Mouse (Mus musculus) cerebellum, adult 8-10 months (tissue): ENCODE results near the gene Enox1.
"Not testable (repeated sequence)": the region's sequence is repeated elsewhere in the genome, so short reads cannot be mapped to it uniquely, and the experiment has no call there.

Experiments used
- DNase-seq: peaks from one replicate; pipeline ENCODE4 v3.0.0; 2022

The Enox1 gene

GRCm38 (mm10) chr14:77156222-77156910 lies at the start of gene Enox1:
Gene Enox1, plus strand, starts transcription at chr14:77156763.
- peak; percentile 78 for DNase-seq

GRCm38 (mm10) chr14:77110622-77111021 lies 45.9 kb upstream of the Enox1 start:
- DNase-seq, result not testable (repeated sequence)

DNA sequence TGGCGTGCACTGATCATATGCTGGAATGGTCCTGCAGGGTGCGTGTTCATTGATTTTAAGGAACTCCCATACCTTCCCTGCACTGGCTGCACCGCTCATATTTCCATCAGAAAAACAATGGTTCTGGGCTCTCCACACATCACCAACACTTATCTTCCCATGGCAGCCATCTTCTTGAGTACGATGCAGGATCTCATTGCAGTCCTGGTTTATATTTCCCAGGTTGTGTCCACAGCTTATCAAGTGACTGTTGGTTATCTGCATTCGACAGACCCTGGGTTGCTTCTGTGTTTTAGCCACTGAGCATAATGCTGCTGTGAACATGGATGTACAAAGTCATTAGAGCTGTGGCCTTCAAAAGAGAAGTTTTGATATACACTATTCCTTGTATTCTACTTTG lies 26.0 kb upstream of the Enox1 start:
- no peak for DNase-seq

GRCm38 (mm10) chr14:77136936-77137335 lies 19.6 kb upstream of the Enox1 start:
- DNase-seq, result no peak

DNA sequence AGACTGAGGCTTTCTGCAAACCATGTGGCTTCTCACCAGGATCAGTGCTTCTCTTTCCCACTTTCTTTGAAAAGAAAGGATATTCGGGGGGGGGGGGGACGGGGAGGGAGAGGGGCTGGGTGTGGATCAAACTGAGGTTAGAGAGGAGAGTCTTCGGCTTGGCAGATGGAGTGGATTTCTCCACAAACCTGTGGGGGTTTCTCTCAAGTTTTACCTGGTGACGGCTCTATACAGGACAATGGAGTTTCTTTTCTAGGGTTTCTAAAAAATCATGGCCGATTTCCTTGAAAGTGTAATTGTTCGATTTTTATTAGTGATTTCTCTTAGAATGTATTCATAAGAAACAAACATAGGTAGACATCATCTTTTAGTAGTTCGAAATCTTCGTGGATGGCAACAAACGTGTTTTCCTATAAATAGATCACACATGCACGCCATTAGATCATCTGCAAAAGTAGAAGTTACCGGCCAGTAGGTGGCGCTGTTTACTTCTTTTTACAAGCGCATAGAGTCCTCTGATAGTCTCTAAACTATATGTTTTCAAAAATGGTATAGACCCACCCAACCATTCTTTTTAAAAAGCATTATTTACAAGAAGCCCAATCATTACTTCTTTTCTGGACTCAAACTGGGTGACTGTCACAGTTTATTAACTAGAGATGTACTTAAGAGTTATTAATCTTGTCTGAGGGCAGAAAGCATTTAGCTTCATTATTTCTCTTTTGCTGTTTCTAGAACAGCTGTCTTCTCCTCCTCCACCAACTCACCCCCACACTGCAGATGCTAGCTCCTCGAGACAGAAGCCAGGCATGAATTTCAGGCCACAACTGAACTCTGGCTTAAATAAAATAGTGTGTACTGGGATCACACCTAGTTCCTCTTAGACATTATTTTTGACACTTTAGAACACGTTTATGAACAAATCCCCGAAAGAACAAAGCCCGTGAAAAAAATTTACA lies 15.0 kb upstream of the Enox1 start:
- DNase-seq, result peak; percentile 76

DNA sequence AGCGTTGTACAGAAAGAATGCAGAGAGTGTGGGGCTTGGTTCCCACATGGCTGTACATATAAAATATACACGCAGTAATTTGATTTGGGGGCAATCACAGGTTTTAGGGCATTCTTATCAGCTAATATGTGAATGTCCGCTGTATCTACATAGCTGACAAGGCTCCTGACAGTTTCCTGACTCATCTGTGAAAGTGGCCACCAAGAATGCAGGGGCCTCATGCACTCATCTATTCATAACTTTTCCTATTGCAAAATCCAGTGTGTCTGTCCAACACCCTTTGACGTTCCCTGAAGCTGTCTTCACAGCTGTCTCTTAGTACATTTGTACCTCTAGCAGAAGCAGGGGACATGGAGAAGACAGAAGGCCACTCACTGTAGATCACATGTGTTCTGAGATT lies 11.5 kb upstream of the Enox1 start:
- no peak for DNase-seq

DNA sequence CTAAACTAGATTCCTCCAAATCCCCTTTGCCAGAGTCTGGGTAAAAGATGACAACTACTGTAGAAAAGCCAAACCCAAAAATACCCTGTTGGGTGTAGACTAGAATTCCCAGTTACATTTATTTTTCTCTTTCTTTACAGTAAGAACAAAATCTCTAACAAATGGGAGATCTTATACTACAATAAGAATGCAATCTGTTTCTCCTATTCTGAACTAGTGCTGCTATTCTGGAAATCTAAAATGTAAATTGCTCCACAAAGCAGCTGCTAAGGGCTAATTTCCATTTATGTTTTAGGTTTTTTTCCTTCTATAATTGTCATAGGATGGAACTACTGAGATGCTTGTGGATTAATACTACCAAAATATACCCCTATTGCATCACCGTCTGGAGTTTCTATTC lies 8.9 kb upstream of the Enox1 start:
- DNase-seq, result no peak

DNA sequence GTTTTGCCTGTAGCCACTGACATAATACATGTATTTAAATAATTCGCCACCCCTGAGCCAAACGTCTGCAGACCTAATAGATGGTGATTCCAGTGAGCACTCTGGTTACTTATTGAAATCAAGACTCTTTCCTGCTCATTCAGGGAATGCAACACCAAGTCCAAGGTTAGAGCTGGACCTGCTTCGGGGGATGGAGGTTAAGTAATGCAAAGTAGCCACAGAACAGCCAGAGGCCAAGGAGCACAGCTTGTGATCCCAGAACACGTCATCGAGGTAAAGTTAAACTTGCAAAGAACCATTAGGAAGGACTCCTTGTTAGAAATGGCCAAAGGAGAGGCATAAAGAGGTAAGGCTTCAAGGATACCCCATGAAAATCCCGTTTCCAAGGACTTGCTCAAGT lies 6.0 kb upstream of the Enox1 start:
- DNase-seq, result no peak

DNA sequence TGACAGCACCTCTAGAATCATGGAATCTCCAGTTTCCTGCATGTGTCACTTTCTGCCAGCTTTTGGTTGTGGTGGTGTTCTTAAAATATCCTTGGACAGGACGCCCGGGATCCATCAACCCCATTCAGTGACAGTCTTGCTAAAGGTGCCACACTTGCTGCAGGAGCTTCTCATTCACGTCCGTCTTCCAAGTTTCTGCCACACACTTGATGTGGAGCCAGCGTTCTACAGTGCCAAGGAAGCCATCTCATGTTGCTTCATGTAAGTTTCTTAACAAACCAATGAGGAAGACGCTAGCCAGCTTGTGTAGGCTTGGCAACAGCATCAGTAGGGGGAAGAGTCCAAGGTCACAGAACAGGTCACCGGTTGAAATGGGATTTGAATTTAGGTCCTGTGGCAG lies 5.1 kb upstream of the Enox1 start:
- DNase-seq, result no peak

DNA sequence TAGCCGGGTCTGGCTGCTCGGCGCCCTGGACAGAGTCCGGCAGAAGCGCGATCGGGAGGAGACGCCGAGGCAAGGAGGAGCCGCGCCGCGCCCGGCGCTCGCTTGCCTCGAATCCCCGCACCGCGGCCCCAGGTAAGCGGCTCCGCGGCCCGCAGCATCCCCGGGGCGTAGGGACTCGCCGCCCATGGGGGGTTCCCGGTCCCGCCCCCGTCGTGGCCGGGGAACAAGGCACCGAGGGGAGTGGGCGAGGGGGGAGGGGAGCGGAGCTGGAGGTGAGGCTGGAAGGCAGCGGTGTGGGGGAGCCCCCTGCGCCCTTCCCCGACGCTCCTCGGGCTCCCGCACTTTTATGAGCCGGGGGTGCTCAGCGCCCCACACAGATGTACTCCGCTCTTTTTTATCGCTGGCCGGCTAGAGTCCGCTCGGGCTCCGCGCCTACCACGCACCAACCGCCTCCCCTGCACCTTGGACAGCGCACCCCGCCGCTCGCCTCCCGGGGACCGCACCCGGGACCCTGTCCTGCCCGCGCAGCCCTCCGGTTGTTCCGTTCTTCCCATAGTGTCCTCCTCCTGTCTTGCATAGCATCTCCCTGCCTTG lies 445 bp downstream of the Enox1 start:
- DNase-seq, result no peak

GRCm38 (mm10) chr14:77157505-77157911 lies 945 bp downstream of the Enox1 start:
- peak; percentile 86 for DNase-seq

- no peak for DNase-seq
Observed at GRCm38 (mm10) chr14:77159397-77159796, 2.8 kb downstream of the Enox1 start.

- DNase-seq, result no peak
Observed at GRCm38 (mm10) chr14:77162496-77162895, 5.9 kb downstream of the Enox1 start.

DNA sequence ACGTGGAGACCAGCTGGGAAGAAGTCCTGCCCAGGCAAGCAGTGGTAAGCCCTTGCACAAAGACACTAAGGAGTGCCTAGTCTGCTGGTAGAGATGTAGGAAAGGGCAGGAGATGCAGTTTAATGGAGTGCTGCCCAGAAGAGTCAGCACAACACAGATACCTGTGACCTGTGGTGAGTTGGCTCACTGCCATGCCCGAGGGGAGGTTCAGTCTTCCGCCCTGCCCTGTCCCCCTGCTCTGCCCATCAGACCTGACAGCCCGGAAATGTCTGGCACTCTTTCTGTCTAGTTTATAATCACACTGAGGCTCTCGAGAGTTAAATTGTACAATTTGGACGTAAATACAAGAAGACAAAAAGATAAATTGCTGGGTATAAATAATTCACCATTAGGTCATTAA lies 7.8 kb downstream of the Enox1 start:
- DNase-seq, result no peak

- DNase-seq, result no peak
Observed at GRCm38 (mm10) chr14:77168161-77168560, 11.6 kb downstream of the Enox1 start.

- peak; percentile 69 for DNase-seq
Observed at GRCm38 (mm10) chr14:77174491-77174890, 17.9 kb downstream of the Enox1 start.

DNA sequence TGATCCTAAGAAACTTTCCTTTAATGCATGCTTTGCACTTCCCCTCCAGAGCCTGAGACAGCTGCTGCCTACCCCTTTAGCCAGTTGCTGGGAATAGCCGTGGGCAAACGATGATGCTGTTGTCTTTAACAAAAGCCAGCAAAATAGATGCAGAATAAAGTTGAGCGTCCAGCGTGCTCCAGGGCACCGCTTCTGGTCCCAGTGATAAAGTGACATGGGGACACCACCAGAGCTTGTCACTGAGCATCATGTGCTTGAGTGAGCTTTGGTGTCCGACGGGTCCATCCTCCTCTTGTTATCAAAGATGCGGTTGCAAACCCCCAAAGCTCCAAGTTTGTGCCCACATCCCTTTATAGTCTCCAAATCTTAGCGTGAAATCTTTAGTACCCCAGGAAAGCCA lies 18.4 kb downstream of the Enox1 start:
- no peak for DNase-seq

GRCm38 (mm10) chr14:77180241-77180640 lies 23.7 kb downstream of the Enox1 start:
- no peak for DNase-seq

DNA sequence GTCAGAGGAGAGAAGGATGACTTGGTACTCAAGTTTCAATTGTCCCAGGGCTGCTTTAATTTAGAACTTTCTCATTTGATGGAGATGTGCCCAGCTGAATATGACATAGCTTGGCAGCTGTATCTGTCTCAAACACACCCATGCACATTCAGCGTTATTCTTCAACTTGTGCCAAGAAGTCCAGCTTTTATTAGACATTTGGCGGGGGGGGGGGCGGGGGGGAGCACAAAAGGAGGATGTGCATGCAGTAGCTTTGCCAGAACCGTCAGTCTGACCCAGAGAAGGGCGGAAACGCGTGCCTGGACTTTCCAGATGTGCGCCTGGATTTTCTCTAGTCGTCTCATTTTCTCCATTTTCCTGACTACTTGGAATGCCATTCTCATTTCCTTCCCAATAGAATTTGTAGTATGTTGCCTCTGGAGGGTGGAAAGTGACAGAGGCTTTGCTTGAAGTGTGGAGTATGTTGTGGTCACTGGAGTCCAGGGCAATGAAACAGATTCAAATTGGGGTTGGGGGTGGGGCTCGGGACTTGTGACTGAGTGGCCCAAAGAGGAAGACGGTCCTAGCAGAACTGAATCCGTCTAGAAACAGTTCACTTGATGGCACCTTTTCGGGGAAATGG lies 24.3 kb downstream of the Enox1 start:
- no peak for DNase-seq

DNA sequence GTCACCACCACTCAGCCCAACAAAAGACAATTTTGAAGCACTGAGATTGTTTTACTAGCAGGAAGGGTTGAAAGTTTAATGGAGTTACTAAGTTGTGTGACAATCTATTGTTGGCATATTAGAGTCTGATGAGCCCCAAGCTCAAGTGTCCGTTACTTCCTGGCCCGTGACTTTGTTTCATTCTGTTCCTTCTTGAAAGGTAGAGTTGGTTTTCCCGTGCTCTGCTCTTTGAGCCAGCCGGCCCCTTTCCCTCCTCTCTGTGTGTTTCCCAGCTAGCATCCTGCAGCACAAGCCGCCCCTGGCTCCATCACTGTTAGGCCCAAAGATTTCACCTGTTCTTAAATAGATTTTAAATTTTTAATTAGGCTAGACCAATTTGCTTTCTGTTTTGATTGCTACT lies 26.9 kb downstream of the Enox1 start:
- DNase-seq, result no peak

GRCm38 (mm10) chr14:77190158-77190557 lies 33.6 kb downstream of the Enox1 start:
- no peak for DNase-seq

- DNase-seq, result no peak
Observed at GRCm38 (mm10) chr14:77195314-77196020, 38.9 kb downstream of the Enox1 start.

DNA sequence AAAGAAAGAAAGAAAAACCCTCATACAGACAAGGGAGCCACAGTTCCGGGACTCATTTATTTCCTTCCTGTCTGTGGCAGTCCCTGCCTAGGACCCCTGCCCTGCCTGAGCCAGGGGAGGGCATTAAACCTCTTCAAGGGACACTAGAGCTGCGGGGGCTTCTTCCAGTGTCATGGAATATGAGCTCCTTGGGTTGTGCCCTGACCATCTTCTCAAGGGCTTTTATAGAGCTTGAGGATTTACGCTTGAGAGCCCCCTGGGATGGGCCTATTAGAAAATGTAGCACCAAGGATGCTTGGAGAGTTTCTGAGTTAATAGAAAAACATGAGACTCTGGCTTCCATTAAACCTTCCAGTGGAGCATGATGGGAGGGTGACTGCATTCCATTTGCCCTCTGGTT lies 39.7 kb downstream of the Enox1 start:
- DNase-seq, result no peak
